Mouse (Mus musculus): ENCODE results near the gene Rbbp4.
"Not testable (repeated sequence)": the region's sequence is repeated elsewhere in the genome, so short reads cannot be mapped to it uniquely, and the experiment has no call there.

The Rbbp4 gene

GRCm38 (mm10) chr4:129335216-129336074 lies at the start of gene Rbbp4, which contains the start of gene Zbtb8os:
Gene Rbbp4, minus strand, starts transcription at chr4:129335370.
Gene Zbtb8os, plus strand, starts transcription at chr4:129335695.
- peak; percentile 97 to 99 for DNase-seq

GRCm38 (mm10) chr4:129384440-129384839 lies 49.3 kb upstream of the Rbbp4 start:
- DNase-seq = no peak

DNA sequence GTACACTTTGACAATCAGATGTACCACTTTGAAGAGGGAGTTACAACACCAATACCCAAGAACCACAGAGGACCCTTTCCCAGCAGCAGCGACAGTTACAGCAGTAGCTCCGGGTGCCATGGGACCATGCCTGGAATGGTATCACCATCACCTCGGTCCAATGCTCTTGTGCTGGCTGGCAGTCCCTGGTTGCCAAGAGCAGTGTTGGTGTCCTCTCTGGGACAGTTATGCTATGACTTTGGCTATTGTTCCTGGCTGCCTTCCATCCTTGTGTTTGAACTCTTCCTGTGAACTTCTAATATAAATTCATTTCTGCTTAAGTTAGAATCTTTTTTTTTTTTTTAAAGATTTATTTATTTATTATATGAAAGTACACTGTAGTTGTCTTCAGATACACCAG lies 48.4 kb upstream of the Rbbp4 start:
- no peak for DNase-seq

- DNase-seq = no peak
Observed at GRCm38 (mm10) chr4:129382488-129382887, 47.3 kb upstream of the Rbbp4 start.

DNA sequence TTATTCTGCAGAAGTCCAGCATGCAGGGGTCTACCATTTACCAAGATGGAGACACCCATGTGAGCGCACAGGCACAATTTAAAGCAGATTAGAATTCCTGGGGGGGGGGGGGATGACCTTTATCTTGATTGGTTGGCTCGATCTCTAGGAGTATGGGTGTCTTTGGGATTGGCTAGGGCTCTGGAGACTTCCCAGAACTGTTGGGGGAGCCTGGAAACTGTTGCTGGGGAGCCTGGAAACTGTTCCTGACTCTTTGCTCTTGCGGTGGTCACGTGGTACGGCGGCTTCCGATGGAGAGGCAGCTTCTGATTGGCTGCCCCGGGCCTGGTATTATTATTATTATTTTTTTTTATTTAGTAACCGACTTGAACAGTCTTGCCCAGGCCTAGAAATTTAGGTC lies 46.9 kb upstream of the Rbbp4 start:
- no peak for DNase-seq

DNA sequence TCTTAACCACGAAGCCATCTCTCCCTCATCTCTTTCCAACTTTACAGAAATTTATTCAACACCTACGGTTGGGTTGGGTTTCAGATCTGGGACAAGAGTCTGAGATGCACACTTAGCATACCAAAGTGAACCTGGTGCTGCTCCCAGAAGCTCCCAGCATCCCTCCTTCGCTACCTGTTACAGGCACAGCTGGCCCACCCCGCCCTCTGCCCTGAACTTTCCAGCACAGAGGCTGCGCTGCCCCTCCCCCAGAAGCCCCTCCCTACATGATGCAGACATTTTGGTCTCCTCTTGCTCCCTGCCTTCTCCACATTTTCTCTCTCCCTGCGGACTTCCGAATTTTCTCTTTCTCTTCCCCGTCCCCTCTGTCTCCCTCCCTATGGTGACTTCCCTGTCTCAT lies 46.0 kb upstream of the Rbbp4 start:
- DNase-seq = no peak

GRCm38 (mm10) chr4:129379805-129380204 lies 44.6 kb upstream of the Rbbp4 start:
- no peak for DNase-seq

DNA sequence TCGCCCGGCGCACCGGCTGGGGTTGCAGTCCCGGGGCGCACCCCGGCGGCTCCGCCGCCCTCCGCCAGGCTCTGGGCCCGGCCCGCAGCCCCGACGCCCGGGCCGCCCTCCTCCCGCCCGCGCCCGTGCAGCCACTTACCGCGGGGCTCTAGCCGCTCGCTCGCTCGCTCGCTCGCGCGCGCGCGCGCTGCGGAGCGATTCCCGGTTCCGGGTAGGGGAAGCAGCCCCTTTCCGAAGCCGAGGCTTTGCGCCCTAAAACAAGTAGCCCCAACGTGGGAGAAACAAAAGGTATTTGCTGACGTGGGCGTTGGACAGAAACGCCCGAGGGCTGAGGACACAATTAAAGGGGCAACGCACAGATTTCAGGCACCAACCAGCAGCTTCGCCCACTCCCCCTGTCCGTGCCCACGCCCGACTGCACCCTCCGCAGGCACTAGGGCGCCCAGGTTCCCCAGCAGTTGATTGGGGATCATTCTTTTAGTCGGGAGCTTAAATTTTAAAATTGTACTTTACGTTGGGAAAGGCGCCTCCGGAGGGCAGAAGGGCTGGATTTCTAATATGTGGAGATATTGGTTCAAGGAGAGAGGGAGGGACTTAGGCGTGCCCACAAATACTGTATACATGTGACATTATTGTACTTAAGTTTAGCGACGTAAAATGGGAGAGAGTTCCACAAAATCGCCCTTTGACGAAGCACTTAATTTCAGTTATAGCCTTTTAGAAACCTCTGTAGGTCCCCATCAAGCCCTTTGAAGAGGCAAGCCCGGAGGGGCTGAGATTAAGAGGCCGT lies 42.6 kb upstream of the Rbbp4 start, which contains the start of gene Zbtb8a:
TSS of gene Zbtb8a (minus strand) at position 516 of the 790 bp plus-strand sequence.
- peak; percentile 43 to 46 for DNase-seq

GRCm38 (mm10) chr4:129376961-129377545 lies 41.9 kb upstream of the Rbbp4 start:
- DNase-seq = peak; percentile 40 to 45

- DNase-seq = no peak
Observed at GRCm38 (mm10) chr4:129375821-129376220, 40.7 kb upstream of the Rbbp4 start.

- DNase-seq = no peak
Observed at GRCm38 (mm10) chr4:129375000-129375399, 39.8 kb upstream of the Rbbp4 start.

DNA sequence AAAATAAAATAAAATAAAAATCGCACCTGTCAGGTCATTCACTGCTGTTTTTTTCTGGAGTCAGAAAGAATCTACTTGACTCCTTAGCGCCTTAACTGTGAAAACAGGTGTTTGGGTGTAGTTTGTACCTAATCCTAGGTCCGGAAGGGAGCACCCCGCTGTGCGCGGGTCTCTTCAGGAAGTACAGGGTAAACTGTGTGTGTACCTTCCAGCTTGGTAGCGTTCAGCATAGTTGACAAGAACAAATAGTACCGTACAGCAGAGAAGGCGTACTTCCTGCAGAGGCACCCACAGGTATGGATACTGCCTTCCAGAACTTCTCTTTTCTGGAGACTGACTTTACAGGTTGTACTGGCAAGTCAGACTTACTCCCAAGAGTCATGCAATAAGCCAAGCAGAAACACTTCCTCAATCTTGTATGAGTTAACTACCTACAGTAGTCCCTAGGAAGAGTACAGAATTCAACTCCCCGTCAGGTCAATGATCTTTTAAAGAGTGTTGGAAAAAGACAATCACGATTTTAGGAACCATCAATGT lies 39.1 kb upstream of the Rbbp4 start:
- no peak for DNase-seq

DNA sequence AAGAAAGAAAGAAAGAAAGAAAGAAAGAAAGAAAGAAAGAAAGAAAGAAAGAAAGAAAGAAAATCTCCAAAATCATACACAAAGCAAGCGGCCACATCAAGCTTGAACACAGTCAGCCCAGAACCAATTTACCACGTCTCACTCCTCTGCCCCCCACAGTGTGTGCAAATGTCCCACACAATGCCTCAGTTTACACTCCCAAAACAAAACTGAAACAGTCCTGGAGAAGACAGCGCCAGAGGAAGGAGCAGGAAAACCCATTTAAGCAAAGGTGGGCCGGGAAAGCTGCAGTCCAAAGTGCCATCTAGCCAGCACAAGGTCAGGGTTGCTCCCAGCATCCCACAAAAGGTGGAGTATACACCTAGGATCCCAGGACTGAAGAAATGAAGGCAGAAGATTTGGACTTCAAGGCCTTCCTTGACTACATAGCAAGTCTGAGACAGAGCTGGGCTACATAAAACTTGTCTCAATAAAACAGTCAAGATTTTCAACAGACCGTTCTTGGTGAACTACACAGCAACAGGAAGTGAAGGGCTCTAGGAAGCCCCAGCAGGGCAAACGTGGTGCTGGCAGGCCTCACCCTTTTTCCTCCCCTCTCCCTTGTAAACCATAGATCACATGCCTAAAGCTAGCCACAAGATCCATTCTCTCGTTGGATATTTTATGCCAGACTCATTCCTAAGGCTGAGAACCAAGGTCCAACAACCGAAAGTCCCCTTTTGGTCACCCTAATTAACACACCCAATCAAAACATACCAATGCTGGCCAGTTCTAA lies 38.2 kb upstream of the Rbbp4 start:
- DNase-seq = no peak

GRCm38 (mm10) chr4:129371391-129371790 lies 36.2 kb upstream of the Rbbp4 start:
- no peak for DNase-seq

GRCm38 (mm10) chr4:129365224-129365623 lies 30.1 kb upstream of the Rbbp4 start:
- DNase-seq = no peak

- DNase-seq = no peak
Observed at GRCm38 (mm10) chr4:129364379-129364778, 29.2 kb upstream of the Rbbp4 start.

GRCm38 (mm10) chr4:129363463-129363862 lies 28.3 kb upstream of the Rbbp4 start:
- no peak for DNase-seq

GRCm38 (mm10) chr4:129362771-129363170 lies 27.6 kb upstream of the Rbbp4 start:
- DNase-seq = no peak

DNA sequence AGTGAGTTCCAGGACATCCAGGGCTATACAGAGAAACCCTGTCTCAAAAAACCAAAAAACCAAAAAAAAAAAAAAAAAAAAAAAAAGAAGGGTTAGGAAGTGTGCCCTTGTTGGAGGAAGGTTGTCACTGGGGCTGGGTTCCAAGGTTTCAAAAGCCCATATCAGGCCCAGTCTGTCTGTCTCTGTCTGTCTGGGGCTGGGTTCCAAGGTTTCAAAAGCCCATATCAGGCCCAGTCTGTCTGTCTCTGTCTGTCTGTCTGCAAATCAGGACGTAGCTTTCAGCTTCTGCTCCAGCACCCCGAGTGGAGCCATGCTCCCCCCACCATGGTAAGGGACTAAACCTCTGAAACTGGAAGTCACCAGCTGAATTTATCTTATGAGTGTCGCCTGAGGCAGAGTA lies 27.1 kb upstream of the Rbbp4 start:
- not testable (repeated sequence) for DNase-seq

GRCm38 (mm10) chr4:129357613-129358163 lies 22.5 kb upstream of the Rbbp4 start:
- no peak for DNase-seq

DNA sequence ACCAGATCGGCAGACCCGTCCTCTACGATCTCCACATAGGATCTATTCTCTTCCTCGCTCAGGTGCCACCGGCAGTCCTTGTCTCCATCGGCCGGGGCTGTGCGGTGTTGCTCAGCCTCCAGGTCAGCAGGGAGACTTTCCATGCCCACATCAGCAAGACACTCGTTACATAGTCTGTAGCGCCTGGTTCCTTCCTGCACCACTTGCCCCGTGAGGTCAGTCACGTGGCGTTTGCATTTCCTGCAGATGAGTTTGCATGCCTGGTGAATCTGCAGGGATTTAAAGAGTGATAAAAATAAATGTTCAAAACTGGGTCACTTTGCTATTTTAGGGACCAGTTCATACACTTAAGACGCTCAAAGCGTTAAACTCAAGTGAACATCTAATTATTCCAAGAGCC lies 19.1 kb upstream of the Rbbp4 start:
- DNase-seq = peak; percentile 13 to 24

DNA sequence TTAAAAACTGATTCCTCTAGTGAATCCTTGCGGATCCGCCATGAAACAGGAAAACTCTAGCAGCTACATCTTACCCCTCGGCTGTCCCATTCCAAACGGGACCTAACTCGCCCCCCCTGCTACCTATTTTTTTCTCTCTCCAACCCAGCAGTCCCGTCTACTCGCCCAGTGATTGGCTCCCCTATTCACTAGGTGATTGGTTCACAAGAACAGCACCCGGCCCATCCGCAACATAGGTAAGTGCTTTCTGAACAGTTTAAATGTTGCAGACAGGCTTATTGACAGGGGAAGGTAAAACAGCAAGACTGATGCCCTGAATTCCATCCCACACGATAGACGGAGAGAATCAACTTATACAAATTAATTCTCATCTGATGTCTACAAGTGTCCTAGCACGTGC lies 18.0 kb upstream of the Rbbp4 start:
- no peak for DNase-seq

Measured in thymus, postnatal 36 days (tissue).